Mouse (Mus musculus): ENCODE measurements around the gene Jak3.
"Not testable (repeated sequence)": the region's sequence is repeated elsewhere in the genome, so short reads cannot be mapped to it uniquely, and the experiment has no call there.

Gene Jak3

DNA sequence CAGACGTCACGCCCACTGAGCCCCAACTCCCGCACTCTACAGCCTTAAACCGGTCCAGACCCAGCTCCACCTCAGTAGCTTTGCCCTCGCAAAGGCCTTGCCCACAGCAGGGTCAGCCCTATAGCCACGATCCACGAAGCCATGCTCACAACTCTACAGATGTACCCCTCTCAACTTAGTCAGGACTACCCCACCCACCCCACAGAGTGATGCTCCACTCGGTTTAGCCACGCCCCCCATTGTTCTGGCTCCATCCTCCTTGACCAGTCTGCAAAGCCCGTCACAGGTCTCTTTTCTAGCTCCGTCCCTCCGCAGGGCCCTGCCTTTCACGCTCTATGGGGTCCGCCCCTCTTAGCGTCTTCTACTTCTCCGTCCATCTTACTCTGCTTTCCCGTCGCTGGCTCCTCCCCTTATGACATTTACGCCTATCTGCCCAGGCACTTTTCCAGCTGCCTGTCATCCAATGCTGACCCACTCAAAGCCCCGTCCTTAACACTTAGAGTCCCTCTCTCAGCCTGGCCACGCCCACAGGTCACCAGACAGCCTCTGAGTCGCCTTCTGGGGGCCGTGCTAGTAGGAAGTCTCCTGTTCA lies 10.1 kb downstream of the Jak3 start:
- no peak for DNase-seq (ENCODE audit: low spot score in 2 of 2)

DNA sequence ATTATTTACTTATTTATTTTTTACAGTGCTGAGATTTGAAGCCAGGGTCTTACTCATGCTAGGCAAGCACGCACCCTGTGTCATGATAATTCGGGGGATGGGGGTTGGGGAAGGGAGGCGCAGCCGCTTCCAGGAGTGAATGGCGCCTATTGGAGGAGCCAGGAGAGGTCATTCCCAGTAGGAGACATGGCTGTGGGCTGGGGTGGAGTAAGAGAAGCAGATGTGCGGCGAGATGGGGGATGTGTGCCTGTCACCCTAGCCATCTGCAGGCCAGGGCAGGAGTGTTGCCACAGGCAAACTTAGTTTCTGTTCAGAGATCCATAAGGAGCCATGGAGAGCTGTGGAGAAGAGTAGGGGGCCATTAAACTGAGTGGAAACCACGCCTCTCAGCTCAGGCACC lies 11.5 kb downstream of the Jak3 start:
- no peak for DNase-seq (ENCODE audit: low spot score in 2 of 2)

DNA sequence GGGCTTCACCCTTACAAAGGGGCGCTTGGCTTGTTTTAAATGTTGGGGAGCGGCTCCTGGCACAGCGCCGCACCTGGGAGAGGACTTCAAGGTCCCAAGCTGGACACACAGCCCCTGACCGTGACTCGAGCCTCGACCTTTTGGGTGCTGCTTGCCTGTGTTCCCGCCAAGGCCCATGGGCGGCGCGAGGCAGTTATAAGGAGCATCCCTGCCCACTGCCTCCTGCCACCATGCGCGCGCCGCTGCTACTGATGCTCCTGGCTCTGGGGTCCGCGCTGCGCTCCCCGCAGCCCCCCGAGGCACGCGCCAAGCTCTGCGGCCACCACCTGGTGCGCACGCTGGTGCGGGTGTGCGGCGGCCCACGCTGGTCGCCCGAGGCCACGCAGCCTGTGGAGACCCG lies 12.9 kb downstream of the Jak3 start, which contains the start of gene Insl3:
Insl3 (plus strand) TSS at position 187 of the 400 bp plus-strand sequence.
- no peak for DNase-seq (ENCODE audit: low spot score in 2 of 2)

DNA sequence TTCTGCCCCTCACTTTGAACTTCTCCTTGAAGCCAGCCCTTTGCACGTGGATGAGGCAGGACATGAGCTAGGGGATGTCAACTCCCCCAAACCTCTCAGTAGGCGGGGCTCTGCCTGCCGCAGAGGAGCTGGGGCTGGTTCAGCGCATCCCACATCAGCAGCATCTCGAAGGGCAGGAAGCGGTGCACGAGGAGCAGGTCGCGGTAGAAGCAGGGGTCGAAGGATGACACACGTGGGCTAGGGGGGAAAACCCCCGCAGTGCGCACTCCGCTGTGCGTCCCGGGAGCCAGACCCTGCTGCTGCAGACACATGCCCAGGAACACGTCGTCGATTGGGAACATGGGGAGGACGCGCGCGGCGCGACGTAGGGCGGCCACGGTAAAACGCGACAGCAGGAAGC lies 16.4 kb downstream of the Jak3 start:
- DNase-seq (ENCODE audit: low spot score in 2 of 2), result no peak

DNA sequence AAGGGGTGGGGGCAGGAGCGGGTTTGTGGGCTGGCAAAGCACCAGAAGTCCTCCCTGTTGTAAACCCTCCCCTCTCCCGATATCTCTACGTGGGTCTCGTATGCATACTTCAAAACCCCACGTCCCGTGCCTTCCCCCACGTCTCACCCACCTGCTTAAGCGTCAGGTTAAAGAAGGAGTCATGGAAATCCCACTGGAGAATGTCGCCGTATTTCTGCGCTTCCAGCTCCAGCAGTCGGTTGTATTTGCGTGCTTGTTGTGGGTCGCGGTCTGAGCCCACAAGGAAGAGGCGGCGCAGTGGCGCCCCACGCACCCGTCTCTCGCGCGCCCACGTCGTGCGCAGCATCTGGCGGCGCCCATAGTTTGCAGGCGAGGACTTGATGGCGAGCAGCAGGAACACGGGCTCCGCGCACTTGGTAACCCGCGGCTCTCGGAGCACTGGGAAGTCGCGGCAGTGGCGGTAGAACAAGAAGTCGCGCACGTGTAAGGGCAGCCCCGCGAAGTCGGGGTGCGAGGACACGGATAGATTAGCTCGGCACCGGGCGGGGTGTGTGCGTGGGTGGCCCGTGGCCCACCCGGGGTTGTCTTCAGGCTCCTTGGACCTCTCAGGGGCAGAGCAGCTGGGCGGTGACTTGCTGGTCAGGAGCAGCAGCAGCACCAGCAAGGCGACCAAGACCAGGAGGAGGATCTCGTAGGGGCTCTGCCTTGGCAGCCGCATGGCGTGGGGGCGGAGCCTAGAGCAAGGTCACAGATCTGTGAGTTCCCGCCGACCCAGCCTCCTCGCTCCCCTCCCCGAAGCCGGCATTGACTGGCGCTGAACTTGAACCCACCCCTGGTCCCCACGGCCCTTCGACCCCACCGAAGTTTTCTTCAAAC lies 17.3 kb downstream of the Jak3 start:
- DNase-seq (ENCODE audit: low spot score in 2 of 2), result no peak

DNA sequence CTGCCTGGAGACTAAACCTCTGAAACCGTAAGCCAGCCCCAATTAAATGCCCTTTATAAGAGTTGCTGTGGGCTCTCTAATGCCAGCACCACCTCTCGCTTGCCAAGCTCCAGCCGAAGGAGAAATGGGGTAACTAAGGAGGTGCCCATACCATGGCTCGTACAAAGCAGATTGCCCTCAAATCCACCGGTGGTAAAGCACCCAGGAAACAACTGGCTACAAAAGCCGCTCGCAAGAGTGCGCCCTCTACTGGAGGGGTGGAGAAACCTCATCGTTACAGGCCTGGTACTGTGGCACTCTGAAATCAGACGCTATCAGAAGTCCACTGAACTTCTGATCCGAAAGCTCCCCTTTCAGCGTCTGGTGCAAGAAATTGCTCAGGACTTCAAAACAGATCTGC lies 19.4 kb downstream of the Jak3 start:
- not testable (repeated sequence) for DNase-seq (ENCODE audit: low spot score in 2 of 2)

DNA sequence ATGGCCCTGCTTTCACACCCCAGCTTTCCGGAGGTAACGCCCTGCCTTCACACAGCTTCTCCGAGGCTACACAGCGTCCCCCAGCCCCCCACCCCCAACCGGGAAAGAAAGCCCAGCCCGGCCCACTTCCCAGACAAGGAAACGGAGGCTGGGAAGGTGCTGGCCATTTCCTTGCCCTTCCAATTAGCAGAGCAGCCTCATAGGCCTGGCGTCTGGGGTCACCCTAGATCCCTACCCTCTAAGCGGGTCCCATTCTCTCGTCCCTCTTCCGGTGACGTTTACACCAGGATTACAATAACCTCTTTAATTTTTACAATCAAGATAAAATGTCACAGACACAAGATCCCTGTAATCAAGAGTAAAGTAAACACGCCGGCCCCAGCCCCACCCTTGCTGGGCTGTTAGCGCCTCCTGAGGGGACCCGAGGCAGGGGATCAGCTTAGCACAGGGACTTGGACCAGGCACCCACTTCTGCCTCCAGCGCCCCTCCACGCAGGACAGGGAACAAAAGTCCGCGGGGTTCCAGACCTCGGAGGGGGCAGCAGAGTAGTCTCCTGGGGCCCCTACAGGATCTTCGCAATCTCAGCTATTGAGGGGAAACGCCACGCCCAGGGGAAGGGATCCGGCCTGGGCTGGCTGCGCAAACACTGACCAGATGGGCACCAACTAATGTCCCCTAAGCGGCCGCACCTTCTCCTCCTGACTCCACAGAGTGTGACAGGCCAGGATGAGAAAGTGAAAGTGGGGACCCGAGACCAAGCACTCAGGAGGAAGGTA lies 24.6 kb downstream of the Jak3 start:
- DNase-seq (ENCODE audit: low spot score in 2 of 2), result no peak

DNA sequence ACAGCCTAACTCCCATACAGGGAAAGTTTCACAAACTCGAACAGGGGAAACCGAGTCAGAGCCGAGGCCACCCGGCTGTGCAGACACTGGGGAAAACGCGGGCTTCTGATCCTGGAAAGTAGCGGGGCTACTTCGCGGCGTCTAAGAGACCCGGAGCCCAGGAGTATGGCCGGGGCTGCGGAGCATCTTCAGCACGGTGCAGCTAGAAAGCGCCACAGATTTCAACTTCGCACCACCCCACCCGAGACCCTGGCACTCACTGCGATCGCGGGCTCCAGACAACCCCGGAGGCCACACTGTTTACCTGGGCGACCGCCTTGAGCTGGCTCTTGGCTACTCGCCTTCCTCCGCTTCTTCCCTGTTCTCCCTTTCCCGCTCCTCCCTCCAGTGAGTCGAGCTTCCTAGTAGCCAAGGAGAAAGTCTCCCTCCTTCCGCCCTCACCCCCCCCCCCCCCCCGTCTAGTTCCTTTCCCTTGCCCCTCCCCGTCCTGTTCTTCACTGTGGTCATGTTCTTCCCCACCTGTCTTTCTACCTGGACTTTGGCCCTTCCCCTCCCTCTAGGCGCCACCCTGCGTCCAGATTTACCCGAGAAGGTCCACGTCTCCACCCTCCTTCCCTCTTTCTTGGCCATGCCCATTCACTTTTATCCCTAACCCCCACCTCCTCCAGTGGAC lies 25.5 kb downstream of the Jak3 start, which contains the start of gene B3gnt3:
B3gnt3 (minus strand) TSS at position 376 of the 673 bp plus-strand sequence.
- DNase-seq (ENCODE audit: low spot score in 2 of 2), result no peak

DNA sequence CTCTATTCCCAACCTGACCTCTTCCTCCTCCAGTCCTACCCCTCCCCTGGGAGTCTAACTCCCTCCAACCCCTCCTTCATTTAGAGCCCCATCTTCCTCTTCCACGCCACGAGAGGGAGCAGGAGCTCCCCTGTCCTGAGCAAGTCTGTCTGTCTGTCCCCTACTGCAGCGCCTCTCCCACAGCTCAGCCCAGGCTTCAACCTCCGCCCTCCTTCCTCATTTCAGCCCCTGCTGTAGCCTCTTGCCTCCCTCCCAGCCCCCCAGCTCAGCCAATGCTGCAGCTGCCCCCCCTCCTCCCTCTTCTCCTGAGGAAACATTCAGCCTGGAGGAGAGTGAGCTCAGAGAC lies 26.0 kb downstream of the Jak3 start:
- DNase-seq (ENCODE audit: low spot score in 2 of 2), result no peak

DNA sequence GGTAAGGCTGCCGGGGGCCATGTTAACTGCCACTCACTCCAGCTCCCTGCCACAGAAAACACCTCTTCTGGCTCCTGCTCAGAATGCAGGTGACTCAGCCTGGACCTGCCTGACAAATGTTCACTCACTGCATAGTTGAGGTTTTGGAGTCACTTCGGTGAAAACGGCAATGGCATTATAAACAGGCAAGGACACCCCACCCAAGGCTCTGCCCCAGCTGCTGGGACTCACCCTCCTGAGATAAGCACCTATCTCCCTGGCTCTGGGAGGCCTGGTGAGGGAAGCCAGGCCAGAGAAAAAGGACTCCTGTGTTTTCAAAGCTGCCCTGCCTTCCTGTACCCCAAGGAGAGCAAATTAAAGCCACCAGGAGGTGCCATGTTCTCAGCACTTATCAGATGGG lies 26.8 kb downstream of the Jak3 start:
- no peak for DNase-seq (ENCODE audit: low spot score in 2 of 2)

DNA sequence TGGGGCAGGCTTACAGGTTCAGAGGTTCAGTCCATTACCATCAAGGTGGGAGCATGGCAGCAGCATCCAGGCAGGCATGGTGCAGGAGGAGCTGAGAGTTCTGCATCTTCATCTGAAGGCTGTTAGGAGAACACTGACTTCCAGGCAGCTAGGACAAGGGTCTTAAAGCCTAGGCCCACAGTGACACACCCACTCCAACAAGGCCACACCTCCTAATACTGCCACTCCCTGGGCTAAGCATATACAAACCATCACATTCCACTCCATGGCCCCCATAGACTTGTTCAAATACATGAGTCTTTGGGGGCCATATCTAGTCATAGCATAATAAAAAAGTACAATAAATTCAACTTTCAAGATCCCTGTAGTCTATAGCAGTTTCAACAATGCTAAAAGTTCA lies 27.3 kb downstream of the Jak3 start:
- DNase-seq (ENCODE audit: low spot score in 2 of 2), result not testable (repeated sequence)

DNA sequence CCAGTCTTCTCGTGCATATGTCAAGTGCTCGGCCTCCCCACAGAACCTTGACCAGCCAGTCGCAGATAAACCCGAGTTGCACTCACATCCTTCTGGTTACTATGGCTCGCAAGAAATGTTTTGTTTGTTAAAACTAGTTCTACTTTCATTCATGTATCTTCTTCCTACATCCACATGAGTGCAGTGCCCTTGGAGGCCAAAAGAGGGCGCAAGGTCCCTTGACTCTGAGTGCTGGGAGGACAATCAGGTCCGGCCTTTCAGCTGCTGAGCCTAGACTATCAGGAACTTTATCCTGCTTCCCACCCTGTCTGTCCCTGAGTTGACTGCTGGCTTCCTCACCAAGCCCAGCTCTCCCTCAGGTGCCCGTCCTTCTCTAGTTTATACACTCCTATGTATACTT lies 31.8 kb downstream of the Jak3 start:
- peak in 1 of 2 experiments; percentile 69 for DNase-seq (ENCODE audit: low spot score in 2 of 2)

DNA sequence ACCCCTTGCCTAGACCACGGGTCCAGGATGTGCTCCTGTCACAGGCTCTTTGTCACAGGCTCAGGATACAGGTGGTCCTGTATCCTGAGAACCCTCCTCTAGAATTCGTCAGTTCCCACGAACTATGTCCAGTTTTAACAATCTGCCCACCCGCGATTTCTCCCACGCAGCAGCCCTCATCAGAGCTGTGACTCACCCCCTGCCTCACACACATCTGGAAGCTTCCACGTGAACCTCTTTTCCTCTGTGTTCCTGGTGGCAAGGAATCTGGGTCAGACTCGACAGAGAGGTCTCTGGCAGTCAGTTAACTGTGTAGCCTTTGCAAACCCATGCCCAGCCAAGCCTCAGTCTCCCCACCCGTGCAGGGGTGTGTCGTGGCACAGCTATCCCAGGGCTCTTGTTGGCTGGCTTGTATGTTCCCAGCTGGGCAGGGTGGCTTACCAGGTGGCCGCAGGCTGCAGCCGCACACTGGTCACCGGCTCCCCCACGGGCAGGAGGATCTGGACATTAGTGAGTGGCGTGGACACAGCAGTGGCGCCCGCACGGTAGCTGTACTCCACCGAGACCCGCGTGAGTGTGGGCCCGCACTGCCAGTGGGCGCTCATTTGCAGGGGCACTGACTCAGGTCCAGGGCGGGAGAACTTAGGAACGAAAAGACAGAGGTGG lies 33.2 kb downstream of the Jak3 start:
- no peak for DNase-seq (ENCODE audit: low spot score in 2 of 2)

DNA sequence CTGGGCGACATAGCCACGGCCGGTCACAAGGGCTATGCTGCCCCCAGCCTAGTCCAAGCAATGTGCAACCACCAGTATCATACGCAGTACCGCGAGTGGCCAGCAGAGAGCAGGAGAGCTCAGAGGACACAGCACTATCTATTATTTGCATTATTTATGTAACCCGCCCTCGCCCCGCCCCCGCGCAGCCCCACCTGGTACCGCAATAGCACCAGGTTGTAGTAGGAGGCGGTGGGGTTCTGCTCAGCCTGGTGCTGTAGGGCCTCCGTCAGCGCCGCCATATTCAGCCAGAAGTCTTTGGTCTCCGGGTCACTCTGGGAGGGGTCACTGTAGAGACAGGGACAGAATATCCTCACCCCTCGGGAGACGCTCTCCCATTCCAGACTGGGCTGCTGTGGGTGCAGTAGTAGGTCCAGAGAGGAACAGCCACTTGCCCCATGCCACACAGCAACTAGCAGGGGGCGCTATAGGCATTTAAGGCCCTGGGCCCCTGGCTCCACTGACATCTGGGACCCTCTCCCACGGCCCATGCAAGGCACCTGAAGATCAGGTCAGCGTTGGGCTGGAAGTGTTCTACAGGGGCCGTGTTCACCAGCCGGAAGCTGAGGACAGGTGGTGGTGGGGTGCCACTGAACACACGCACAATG lies 33.8 kb downstream of the Jak3 start:
- peak in 1 of 2 experiments; percentile 93 for DNase-seq (ENCODE audit: low spot score in 2 of 2)

DNA sequence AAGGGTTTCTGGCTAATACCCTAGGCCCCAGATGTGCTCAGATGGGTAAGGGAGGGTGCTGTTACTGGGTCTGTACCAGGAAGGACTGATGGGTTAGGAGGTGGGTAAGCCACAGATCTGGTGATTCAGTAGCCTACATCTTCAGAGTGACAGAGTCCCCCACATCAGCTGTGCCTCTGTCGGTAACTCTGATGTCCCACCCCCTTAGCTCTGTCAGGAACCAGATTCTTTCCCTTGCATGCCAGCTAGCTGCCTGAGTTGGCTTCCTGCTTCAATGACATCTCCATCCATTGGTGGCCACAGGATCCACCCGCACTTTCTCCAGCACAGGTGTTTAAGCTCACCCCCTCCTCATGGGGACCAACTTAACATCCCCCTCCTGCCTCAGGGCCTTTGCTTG lies 35.5 kb downstream of the Jak3 start:
- DNase-seq (ENCODE audit: low spot score in 2 of 2), result no peak

DNA sequence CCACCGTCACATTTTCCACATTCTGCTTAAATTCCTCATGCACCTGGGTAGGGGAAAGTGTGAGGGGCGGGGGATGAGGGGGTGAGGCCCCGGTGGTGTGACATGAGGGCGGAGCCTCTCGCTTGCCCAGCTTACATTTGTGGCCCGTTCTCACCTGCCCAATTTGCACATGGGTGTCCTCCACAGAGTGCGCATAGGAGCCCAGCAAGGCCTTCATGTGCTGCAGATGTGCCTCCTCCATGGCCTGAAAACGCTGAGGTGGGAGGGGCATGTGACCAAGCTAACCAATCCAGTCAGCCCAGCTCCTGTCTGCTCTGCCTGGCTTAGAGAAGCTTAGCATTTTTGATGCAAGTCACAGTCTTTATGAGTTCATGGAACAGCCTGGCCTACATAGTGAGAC lies 39.4 kb downstream of the Jak3 start:
- no peak for DNase-seq (ENCODE audit: low spot score in 2 of 2)

DNA sequence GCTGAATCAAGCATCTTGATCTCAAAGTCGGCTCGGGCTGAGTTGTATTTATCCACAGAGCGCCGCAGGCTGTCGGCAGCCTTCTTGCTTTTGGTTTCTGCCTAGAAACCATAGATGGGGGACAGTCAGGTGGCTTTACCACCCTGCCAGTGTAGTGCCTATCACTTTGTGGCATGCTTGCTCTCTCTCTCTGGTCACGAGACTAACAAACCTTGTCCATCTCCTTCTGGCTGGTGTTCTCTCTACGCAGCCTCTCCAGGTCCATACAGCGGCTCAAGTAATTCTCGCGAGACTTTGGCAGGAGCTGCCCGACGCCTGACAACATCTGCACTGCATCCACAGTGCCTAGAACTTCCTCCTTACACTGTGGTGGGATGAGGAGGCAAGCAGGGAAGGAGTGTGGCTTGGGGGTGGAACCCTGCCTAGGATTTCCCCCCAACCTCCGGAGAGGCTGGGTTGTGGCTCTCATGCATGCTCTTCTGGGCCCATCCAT lies 40.5 kb downstream of the Jak3 start:
- DNase-seq (ENCODE audit: low spot score in 2 of 2), result no peak

DNA sequence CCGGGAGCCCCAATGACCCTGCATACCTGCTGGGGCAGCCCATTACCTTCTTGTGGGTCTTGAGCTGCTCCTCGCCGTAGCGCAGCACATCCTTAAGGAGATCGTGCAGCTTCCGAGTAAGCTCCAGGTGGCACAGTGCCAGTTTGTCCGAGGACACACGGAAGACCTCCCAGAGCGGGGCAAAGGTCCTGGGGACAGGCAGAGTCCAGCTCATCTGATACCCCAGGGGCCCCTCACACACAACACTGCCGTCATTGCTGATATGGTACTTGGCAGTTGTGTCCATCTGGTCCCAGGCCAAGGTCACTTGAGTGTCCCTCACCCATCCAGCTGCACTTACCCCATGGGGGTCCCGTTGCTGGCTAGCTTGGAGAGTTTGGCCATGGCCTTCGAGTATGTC lies 41.0 kb downstream of the Jak3 start:
- no peak for DNase-seq (ENCODE audit: low spot score in 2 of 2)

DNA sequence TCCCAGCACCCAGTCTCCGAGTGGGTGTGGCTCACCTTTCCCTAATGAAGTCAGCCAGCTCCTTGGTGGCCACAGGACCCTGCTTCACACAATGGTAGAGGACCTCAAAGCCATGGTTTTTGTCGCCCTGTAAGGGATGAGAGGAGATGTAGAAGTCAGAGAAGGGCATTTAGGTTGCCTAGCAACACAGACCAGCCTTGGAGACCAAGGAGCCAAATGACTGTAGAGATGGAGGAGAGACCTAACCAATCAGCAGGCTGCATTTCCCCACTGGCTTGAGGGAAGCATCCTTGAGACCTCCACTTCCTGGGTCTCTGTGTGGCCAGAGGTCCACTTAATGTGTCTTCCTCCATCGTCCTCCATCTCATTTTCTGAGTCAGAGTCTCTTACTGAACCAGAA lies 42.2 kb downstream of the Jak3 start:
- no peak for DNase-seq (ENCODE audit: low spot score in 2 of 2)

DNA sequence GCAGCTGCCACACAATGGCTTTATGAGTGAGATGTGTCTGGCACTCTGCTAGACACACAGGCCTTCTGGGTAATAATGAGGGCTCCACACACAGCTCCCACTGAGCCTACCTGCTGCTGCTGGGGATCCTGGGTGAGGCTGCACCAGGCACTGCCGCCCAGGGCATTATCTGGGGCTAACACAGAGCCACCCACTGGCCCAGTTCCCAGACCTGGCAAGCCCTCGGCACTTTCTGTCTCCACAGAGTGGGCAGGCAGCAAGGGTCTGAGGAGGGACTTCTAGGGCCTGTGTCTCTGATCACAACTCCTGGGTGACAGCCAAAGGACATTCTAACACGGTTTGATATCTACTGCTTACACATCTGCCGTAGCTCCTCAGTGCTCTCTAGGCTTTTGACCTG lies 43.1 kb downstream of the Jak3 start:
- no peak for DNase-seq (ENCODE audit: low spot score in 2 of 2)

DNA sequence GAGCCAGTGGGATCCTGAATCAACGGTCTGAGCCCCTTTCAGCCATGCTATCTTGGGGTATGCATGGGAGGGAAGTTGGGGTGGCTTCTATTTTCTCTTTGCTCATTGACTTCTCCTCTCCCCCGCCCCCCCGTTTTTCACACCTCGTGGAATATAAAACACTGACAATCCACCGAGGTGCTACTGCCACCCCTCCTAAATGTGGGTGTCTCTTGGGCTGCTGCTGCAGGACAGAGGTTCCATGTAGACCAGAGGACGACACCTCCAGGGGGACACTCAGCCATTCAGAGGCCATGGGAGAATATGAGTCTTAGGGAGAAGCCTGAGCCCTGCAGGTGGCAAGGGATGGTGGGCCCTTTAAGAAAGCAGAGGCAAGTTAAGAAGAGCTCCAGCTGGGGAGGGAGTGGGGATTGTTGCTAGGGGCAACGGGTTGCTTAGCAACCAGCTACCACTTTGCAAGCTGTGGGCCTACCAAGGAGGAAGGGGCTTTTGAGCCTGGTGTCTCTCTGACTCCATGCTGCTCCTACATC lies 43.9 kb downstream of the Jak3 start:
- peak; percentile 77 to 82 for DNase-seq (ENCODE audit: low spot score in 2 of 2)

Data from left cerebral cortex, adult 9 months (tissue).